Mouse (Mus musculus): ENCODE data around the gene Gid8.

Gid8 gene

DNA sequence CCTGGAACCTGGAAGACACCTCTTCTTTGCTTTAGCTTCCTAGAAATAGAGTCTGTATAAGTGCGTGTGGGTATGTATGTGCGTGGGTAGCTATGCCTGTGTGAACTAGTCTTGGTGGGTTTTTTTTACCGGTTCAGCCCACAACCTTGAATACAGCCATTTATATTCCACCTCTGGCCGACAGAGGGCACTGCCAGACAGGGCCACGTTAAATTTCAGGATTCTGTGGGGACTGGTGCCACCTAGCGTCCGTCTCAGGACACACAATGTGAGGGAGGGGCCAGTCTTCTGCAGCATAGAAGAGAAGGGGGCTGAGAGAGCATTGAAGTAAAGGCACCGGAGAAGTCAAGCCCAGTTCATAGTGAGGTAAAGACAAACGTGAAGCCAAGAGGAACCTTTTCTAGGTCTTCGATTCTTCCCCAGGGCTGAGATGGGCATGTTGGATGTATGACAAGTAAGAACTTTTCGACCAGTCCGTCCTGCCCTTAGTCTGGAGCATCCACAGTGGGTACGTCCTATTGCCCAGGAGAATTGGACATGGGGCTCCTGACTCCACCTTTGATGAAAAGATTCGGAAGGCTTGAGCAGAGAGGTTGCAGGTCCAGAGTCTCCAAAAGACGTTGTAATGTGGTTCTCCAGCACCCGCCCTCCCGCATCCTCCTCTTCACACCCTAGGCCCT lies 35.5 kb downstream of the Gid8 start:
- peak; percentile 56; the same call in 1 of the 2 replicates for ATAC-seq (ENCODE audit: insufficient number of reproducible peaks, low FRiP score, low TSS enrichment)

DNA sequence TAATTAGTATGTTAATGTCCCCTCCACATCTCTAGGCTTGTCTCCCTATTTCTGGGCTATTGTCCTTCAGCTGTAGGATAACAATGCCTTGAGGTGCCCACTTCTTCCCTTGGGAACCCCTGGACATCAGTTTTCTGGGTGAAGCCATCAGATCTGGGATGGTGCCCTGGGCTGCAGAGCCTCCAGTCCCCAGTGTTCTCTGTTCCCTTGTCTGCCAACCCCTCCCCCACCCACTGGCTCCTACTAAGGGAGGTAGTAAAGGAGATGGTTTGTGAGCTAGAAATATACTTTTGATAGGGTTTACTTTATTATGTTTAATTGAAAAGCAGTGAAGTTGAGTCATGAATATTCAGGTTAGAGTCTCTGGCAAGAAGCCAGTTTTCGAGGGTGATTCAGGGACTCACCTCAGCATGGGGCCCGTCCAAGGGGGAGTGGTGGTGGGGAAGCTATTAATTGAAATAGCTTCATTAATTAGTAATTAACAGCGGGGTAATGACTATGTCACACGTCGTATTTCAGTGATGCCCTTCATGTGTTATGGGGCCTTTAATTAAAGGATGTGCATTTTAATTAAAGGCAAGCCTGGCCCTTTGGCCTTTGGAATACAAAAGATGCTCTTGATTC lies 36.8 kb downstream of the Gid8 start:
- no peak for ATAC-seq (ENCODE audit: insufficient number of reproducible peaks, low FRiP score, low TSS enrichment)

GRCm38 (mm10) chr2:180748904-180749303 lies 39.0 kb downstream of the Gid8 start:
- ATAC-seq (ENCODE audit: insufficient number of reproducible peaks, low FRiP score, low TSS enrichment), result no peak

GRCm38 (mm10) chr2:180754976-180755688 lies 45.2 kb downstream of the Gid8 start:
- no peak for ATAC-seq (ENCODE audit: insufficient number of reproducible peaks, low FRiP score, low TSS enrichment)

DNA sequence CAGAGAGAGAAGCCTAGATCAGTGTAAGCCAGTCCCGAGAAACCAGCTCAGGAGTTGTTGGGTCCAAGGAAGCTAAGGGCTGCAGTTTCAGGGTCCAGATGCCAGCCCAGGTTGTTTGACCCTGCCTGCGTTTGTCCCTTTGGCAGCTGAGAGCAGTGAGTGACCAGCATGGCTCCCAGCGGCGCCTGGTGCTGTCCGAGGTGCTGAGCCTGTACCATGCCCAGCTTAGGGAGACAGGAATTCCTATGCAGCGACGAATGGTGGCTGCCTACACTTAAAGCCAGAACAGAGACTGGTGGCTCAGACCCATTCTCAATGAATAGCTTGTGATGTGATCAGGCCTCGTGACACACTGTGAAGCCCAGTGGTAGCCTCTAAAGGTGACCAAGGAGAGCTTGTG lies 46.0 kb downstream of the Gid8 start:
- ATAC-seq (ENCODE audit: insufficient number of reproducible peaks, low FRiP score, low TSS enrichment), result no peak

- ATAC-seq (ENCODE audit: insufficient number of reproducible peaks, low FRiP score, low TSS enrichment), result no peak
Observed at GRCm38 (mm10) chr2:180756786-180757185, 46.9 kb downstream of the Gid8 start.

- ATAC-seq (ENCODE audit: insufficient number of reproducible peaks, low FRiP score, low TSS enrichment), result no peak
Observed at GRCm38 (mm10) chr2:180758513-180759263, 48.8 kb downstream of the Gid8 start.

GRCm38 (mm10) chr2:180764986-180765385 lies 55.1 kb downstream of the Gid8 start:
- no peak for ATAC-seq (ENCODE audit: insufficient number of reproducible peaks, low FRiP score, low TSS enrichment)

- no peak for ATAC-seq (ENCODE audit: insufficient number of reproducible peaks, low FRiP score, low TSS enrichment)
Observed at GRCm38 (mm10) chr2:180765713-180766112, 55.8 kb downstream of the Gid8 start.
